Mouse (Mus musculus): Measurements from ENCODE around the gene Mmd2. TPM values are rescaled to one million over a fixed set of nuclear protein-coding genes. Genes with fewer than 3 reads are reported as not detected.

Gene Mmd2
- total RNA-seq, 4 experiments from 2014 or later = 0.40 TPM; not detected in 3

DNA sequence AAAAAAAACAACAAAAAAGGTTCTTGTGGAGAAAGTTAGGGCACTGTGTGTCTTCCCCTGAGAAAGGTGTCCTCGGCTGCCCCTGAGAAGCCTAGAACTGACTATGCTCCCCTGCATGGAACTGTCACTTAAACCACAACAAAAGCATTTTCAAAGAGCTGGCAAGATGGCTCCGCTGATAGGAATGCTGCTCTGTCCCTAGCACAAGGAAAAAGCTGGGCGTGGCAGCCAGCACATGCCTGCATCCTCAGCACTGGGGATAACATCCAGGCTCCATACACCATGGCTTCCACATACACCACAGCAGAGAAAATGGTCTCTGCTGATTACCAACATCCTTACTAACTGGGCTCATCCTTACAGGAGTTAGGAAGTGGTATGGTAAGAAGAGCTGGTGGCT, 61.5 kb downstream of the Mmd2 start:
- no peak for DNase-seq (ENCODE audit: low spot score in 2 of 2)

DNA sequence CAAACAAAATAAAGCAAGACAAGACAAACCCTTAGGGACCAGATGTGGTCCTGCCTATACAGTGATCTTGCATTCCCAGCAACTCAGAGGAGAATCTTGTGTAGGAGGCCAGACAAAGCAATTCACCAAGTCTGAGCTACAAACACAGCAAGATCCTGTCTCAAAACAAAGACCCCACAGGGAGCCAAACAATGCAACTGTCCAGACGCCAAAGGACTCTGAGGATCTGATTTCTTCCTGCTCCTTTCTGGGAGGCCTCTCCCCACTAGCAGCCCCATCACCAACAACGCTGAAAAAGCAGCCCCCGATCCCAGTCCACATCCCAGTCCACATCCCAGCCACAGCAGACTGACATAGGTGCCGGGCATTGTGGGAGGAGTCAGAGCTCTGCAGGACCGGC, 62.3 kb downstream of the Mmd2 start:
- no peak for DNase-seq (ENCODE audit: low spot score in 2 of 2)

DNA sequence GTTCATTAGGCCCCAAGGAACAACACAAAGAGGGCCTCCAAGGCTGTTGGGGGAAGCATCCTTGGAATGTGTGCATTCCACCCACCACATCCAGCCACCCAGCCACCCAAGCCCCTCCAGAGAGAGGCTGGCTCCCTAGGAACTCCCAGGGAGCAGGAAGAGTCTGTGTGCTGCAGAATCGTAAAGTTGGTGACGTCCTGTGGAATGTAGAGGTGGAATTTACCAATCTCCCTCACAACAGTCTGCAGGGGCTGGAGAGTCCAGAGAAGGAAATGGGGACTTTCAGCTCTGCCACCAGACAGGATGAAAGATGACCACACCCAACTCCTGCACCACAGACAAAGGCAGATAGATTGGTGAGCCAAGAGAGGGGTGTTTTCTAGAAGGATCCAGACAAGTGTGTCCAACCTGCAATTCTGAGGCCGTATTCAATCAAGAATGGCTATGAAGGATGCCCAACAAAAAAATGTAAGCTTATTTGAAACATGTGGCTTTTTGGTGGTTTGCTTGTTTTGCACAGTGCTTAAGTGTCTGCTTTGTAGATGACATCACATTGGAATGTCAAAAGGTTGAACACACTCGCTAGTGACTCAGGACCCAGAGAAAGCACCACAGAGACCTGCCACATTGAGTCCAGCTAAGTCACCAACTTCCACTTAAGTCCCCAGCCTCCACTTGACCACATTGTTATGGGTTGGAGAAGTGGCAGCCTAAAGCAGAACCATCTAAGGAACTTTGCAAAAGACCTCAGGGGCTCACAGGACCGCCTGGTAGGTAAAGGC, 63.4 kb downstream of the Mmd2 start:
- DNase-seq (ENCODE audit: low spot score in 2 of 2) = no peak

DNA sequence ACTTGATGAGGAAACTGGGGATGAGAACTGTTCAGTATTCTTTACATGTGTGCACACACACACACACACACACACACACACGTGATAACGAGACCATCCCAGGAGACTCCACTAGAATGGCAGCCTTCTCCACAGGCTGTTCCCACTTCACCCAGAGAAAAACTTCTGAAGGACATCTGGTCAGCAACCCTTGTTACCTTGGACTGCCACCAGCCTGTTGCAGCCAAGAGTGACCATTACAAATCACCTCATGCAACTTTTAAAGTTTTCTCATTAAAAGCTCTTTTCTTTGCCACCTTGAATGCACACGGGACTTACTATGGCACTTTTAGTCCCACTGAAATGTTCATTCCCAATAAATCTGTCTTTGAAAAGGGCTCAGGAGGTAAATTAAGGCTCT, 71.3 kb downstream of the Mmd2 start:
- DNase-seq (ENCODE audit: low spot score in 2 of 2) = no peak

DNA sequence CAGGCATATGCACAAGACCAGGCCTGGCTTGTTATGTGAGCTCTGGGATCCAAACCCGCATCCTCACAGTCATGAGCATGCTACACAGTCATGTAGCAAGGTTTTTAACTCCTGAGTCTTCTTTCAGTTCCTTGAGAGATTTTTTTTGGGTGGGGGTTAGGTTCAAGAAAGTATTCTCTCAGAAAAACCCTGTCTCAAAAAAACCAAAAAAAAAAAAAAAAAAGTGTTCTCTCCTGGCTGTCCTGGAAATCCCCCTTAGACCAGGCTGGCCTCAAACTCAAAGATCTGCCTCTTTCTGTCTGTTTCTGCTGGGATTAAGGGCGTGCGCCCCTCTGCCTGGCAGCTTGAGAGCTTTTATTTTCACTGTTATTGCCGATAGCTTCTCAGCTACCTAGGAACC, 73.2 kb downstream of the Mmd2 start:
- no peak for DNase-seq (ENCODE audit: low spot score in 2 of 2)

DNA sequence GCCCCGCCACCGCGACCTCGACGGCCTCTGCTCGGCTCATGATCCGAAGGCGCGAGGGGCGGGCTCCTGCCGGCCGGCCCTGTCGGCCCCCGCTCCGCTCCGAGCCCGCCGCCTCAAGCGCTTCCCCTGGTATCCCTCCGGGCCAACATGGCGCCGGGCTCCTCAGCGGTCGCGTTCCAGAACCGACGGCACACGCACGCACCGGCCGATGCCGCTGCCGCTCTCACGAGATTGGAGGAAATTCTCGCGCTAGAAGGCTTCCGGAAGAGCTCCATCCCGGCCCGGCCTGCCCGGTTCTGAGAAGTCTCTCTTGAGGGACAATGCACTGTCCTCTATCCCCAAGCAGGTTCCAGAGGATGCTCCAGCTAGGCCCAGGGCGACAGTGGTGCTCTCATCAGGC, 78.7 kb downstream of the Mmd2 start, which contains the start of gene Papolb:
Gene Papolb, minus strand, starts transcription at position 162 of the 400 bp plus-strand sequence.
- no peak for DNase-seq (ENCODE audit: low spot score in 2 of 2)

DNA sequence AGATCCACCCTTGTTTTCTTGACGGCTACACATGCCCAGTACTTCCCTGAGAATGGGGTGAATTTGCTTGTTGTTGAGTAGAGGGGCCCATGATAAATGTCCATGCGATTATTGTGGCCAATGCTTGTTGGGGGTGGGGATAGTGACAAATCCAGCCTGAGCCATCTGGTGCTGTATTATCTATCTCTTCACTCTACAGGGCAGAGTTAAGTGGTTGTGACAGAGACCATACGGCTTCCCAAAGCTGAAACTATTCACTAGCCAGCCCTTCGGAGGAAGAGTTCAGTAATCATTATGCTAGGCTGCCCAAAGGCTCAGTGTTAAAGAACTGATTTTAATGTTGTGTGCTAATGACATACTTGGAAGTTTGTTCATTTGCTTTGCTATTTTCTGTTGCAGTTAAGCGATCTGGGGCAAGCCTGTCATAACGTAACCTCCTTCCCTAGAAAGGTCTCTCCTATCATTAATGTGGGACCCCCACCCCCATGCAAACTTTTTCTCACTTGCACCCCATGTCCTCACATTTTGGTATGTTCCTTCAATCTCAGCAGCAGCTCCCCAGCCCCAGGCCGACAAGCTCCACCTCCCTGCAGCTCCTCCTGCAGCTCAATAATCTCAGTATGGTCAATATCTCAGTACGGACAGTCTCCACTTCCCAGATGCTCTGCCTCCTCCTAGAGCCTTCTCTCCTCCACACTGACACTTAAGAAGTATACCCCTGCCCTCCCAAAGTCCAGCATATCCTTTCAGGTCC, 83.7 kb downstream of the Mmd2 start:
- DNase-seq (ENCODE audit: low spot score in 2 of 2) = no peak

DNA sequence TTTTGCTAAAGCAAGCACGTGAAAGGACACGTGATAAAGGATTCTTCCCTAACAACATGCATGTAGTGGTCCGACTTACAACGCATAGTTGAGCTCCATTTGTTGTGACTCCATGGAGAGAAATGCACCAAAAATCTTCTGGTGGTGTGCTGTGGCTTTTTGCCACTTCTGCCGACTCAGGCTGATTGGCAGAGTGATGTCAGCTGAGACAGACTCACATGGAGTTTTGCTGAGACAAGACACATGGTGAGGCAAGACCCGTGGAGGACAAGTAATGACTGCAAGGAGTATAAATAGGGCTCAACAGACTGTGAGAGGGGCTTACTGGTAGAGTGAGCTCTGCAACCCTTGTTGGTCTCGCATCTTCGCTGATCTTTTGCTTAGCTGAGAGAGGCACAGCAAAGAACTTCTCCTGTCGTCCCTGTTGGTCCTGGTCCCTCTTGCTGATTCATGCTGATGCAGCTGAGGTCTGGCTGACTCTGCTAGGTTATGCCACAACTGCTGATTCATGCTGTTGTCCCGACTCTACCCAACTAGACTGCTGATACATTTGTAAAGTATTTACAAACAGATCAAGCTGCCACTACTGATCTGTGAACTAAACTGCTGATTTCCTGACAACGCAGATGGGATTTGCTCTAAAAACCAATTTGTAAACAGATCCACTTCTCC, 87.3 kb downstream of the Mmd2 start:
- no peak for DNase-seq (ENCODE audit: low spot score in 2 of 2)

DNA sequence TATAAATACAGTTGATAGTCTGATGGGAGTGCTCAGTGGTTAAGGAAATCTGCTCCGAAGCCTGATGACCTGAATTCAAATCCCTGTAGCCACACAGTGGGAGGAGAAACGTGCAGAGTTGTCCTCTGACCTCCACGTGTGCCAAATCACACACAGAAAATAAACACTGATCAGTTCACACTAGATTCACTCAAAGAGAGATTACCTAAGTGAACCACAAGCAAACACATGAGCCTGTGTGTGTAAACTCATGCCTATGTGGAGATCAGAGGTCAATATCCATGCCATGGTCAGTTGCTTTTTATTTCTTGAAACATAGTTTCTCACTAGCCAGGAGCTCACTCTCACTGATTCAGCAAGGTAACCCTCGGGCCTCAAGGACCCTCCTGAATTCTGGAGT, 88.2 kb downstream of the Mmd2 start:
- DNase-seq (ENCODE audit: low spot score in 2 of 2) = no peak

DNA sequence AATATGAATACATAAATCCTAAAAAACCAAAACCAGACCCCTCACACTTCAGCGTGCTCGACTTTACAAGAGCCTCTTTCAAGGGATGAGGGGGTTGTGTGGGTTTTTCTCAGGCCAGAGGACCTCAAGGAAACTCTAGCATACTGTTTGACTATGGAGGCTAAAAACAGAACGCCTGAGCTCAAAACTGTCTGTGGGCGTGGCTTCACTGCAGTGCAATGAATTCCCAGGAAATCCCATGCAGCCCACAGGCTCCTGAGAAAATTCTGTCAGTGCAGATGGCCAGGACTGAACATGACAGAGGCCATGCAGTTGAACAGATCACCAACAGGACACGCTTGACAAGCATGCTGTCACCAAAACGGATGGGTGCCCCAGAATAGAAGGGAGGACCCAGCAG, 89.6 kb downstream of the Mmd2 start:
- no peak for DNase-seq (ENCODE audit: low spot score in 2 of 2)

Other genes starting within 250 kb of the Mmd2 start
- gene Foxk1, start 207.3 kb downstream of the Mmd2 start, total RNA-seq (2022) = 10 to 100 TPM; 15.6 to 20.9 (median 17.7) TPM
- gene Ap5z1, start 144.9 kb downstream of the Mmd2 start, total RNA-seq (2022) = 1 to 10 TPM; 3.7 to 5.0 (median 4.1) TPM
- gene Papolb, start 78.7 kb downstream of the Mmd2 start, total RNA-seq (2022) = under 1 TPM in 1 of 4 experiments, not detected in 3; 0.12 TPM
- gene Radil, start 57.7 kb downstream of the Mmd2 start, total RNA-seq (2022) = 1 to 10 TPM in 3 of 4 experiments, under 1 TPM in 1; 0.75 to 1.2 (median 1.1) TPM
- 10 to 100 TPM; 27.1 to 33.4 (median 29.2) TPM for gene Wipi2, start 18.9 kb upstream of the Mmd2 start, total RNA-seq (2022)
- under 1 TPM in 1 of 4 experiments, not detected in 3; 0.29 TPM for gene Slc29a4, start 83.7 kb upstream of the Mmd2 start, total RNA-seq (2022)
- gene Tnrc18, start 208.9 kb upstream of the Mmd2 start, total RNA-seq (2022) = 10 to 100 TPM; 26.0 to 42.3 (median 30.7) TPM